Mouse (Mus musculus) midbrain, embryonic 13.5 days (tissue): ENCODE data around the gene Dnajc25. TPM values are rescaled to one million over a fixed set of nuclear protein-coding genes. Genes with fewer than 3 reads are reported as not detected.

Source experiments
- ATAC-seq: fragments of 200-750 bp; cut with Nextera tagmentation; 2 replicates; pipeline ENCODE4 v1.8.0; 2017; ENCODE audit warnings: mild to moderate bottlenecking, moderate TSS enrichment, moderate library complexity
- H3K27ac ChIP-seq: fragments of 300-500 bp; sonication (generic); 2 replicates; pipeline ENCODE4 v1.5.1; 2015; ENCODE audit warnings: inconsistent platforms, mild to moderate bottlenecking, moderate library complexity
- H3K27me3 ChIP-seq: fragments of 300-500 bp; sonication (generic); 2 replicates; pipeline ENCODE4 v1.6.1; 2015; ENCODE audit warnings: mild to moderate bottlenecking, inconsistent platforms
- H3K36me3 ChIP-seq: fragments of 300-500 bp; sonication (generic); 2 replicates; pipeline ENCODE4 v1.6.1; 2015; ENCODE audit warnings: mild to moderate bottlenecking, inconsistent platforms
- H3K4me1 ChIP-seq: fragments of 300-500 bp; sonication (generic); replicated peaks from 2 replicates; pipeline ENCODE4 v1.6.1; 2015; ENCODE audit warnings: inconsistent platforms
- H3K4me2 ChIP-seq: fragments of 300-500 bp; sonication (generic); replicated peaks from 2 replicates; pipeline ENCODE4 v1.6.1; 2015; ENCODE audit warnings: moderate library complexity, mild to moderate bottlenecking, inconsistent platforms
- H3K4me3 ChIP-seq: fragments of 300-500 bp; sonication (generic); replicated peaks from 2 replicates; pipeline ENCODE4 v1.5.1; 2015; ENCODE audit warnings: mild to moderate bottlenecking, inconsistent platforms
- H3K9ac ChIP-seq: fragments of 300-500 bp; sonication (generic); replicated peaks from 2 replicates; pipeline ENCODE4 v1.6.1; 2015; ENCODE audit warnings: mild to moderate bottlenecking, inconsistent platforms
- H3K9me3 ChIP-seq: fragments of 300-500 bp; sonication (generic); 2 replicates; pipeline ENCODE4 v1.6.1; 2016; ENCODE audit warnings: mild to moderate bottlenecking, inconsistent platforms
- WGBS: fragments of 180-500 bp; shearing (Covaris S2); methylation state at CpG from one replicate; pipeline ENCODE4 v1.1.7; 2015; 5-methylcytosine and 5-hydroxymethylcytosine counted together
- polyA plus RNA-seq: library from polyadenylated mRNA; unstranded; fragments of >200 nt; fragmentation: Nextera tagmentation; extraction: Ambion mirVana; gene quantifications from 2 replicates; pipeline ENCODE4 v1.2.1, GENCODE M21; 2015

Gene Dnajc25
- polyA plus RNA-seq, 1 experiment from 2014 or later, result 6.0 TPM

GRCm38 (mm10) chr4:58989303-58989898, 5.5 kb upstream of the Dnajc25 start:
- H3K4me3 ChIP-seq, result no peak overlapping the region
- no peaks in the 10 kb centered on the region for H3K9me3 ChIP-seq
- H3K4me1 ChIP-seq, result 0 out of 2 replicates have a peak, but pooled peaks cover 10% of the 10 kb centered on the region
- no peak for ATAC-seq
- 0 out of 2 replicates have a peak, but pooled peaks cover 8% of the 10 kb centered on the region for H3K27me3 ChIP-seq
- H3K9ac ChIP-seq, result no peak overlapping the region
- no peak overlapping the region for H3K4me2 ChIP-seq
- H3K36me3 ChIP-seq, result no peaks in the 10 kb centered on the region
- no peak overlapping the region for H3K27ac ChIP-seq
- WGBS, result 86% methylated on average over 7 of the region's 7 CpGs

- Histone ChIP-seq H3K4me3 (no peak overlapping the region), H3K4me2 (no peak overlapping the region), H3K36me3 (no peaks in the 10 kb centered on the region), H3K9ac (no peak overlapping the region), H3K27me3 (0 out of 2 replicates have a peak, but pooled peaks cover 8% of the 10 kb centered on the region), H3K9me3 (no peaks in the 10 kb centered on the region), H3K4me1 (0 out of 2 replicates have a peak, but pooled peaks cover 10% of the 10 kb centered on the region), H3K27ac (no peak overlapping the region)
- ATAC-seq, result peak; percentile 65
- 61% methylated on average over 17 of the region's 17 CpGs for WGBS
Observed at GRCm38 (mm10) chr4:58990609-58991434, 4.0 kb upstream of the Dnajc25 start.

GRCm38 (mm10) chr4:58992195-58992594, 2.7 kb upstream of the Dnajc25 start:
- Histone ChIP-seq H3K9me3 (no peaks in the 10 kb centered on the region), H3K36me3 (no peaks in the 10 kb centered on the region), H3K4me2 (no peak overlapping the region), H3K9ac (no peak overlapping the region), H3K27me3 (0 out of 2 replicates have a peak, but pooled peaks cover 8% of the 10 kb centered on the region), H3K4me3 (no peak overlapping the region), H3K4me1 (no peaks in the 10 kb centered on the region), H3K27ac (no peak overlapping the region)
- no peak for ATAC-seq
- 71% methylated on average over 5 of the region's 5 CpGs for WGBS

GRCm38 (mm10) chr4:58995251-58995693, 410 bp downstream of the Dnajc25 start:
- no peak for ATAC-seq
- no peak overlapping the region for H3K4me3 ChIP-seq
- no peaks in the 10 kb centered on the region for H3K4me1 ChIP-seq
- no peaks in the 10 kb centered on the region for H3K27me3 ChIP-seq
- no peaks in the 10 kb centered on the region for H3K36me3 ChIP-seq
- 81% methylated on average over 8 of the region's 8 CpGs for WGBS
- no peaks in the 10 kb centered on the region for H3K9me3 ChIP-seq
- no peak overlapping the region for H3K4me2 ChIP-seq
- no peak overlapping the region for H3K9ac ChIP-seq
- no peak overlapping the region for H3K27ac ChIP-seq

GRCm38 (mm10) chr4:58997081-58997480, 2.2 kb downstream of the Dnajc25 start:
- Histone ChIP-seq H3K9me3 (no peaks in the 10 kb centered on the region), H3K27me3 (no peaks in the 10 kb centered on the region), H3K27ac (no peak overlapping the region), H3K4me2 (no peak overlapping the region), H3K36me3 (no peaks in the 10 kb centered on the region), H3K4me1 (no peaks in the 10 kb centered on the region), H3K4me3 (no peak overlapping the region), H3K9ac (no peak overlapping the region)
- no peak for ATAC-seq
- WGBS, result 92% methylated on average over 5 of the region's 5 CpGs

- H3K9ac ChIP-seq, result no peak overlapping the region
- whole genome bisulfite sequencing, result 88% methylated on average over 1 of the region's 1 CpGs
- H3K4me2 ChIP-seq, result no peak overlapping the region
- ATAC-seq, result no peak
- no peaks in the 10 kb centered on the region for H3K36me3 ChIP-seq
- H3K27me3 ChIP-seq, result no peaks in the 10 kb centered on the region
- H3K27ac ChIP-seq, result no peak overlapping the region
- H3K9me3 ChIP-seq, result no peaks in the 10 kb centered on the region
- no peak overlapping the region for H3K4me3 ChIP-seq
- H3K4me1 ChIP-seq, result peaks cover 8% of the 10 kb centered on the region
Observed at GRCm38 (mm10) chr4:58998688-58999087, 3.8 kb downstream of the Dnajc25 start.

GRCm38 (mm10) chr4:58999686-59000085, 4.8 kb downstream of the Dnajc25 start:
- ATAC-seq, result no peak

GRCm38 (mm10) chr4:59000614-59001013, 5.8 kb downstream of the Dnajc25 start:
- Histone ChIP-seq H3K36me3 (no peaks in the 10 kb centered on the region), H3K27ac (no peak overlapping the region), H3K27me3 (no peaks in the 10 kb centered on the region; the same call in 1 of the 2 replicates), H3K4me1 (peaks cover 19% of the 10 kb centered on the region), H3K9me3 (no peaks in the 10 kb centered on the region), H3K9ac (no peak overlapping the region), H3K4me2 (no peak overlapping the region), H3K4me3 (no peak overlapping the region)
- WGBS, result 0% methylated on average over 2 of the region's 2 CpGs
- ATAC-seq, result no peak

More at GRCm38 (mm10) chr4:58999686-59000085, 4.8 kb downstream of the Dnajc25 start:
- 7% methylated on average over 2 of the region's 2 CpGs for WGBS
- Histone ChIP-seq H3K4me2 (no peak overlapping the region), H3K27me3 (no peaks in the 10 kb centered on the region), H3K9me3 (no peaks in the 10 kb centered on the region), H3K4me3 (no peak overlapping the region), H3K27ac (no peak overlapping the region), H3K36me3 (no peaks in the 10 kb centered on the region), H3K4me1 (peaks cover 18% of the 10 kb centered on the region), H3K9ac (no peak overlapping the region)

GRCm38 (mm10) chr4:59002948-59003805, 8.3 kb downstream of the Dnajc25 start, which contains the start of gene Gm20503:
TSS of gene Gm20503 (plus strand) at chr4:59003210.
- Histone ChIP-seq H3K27ac (peak within 1 kb of the TSS; percentile 93), H3K4me3 (peak within 1 kb of the TSS; percentile 91), H3K4me1 (peaks cover 28% of the 10 kb centered on the region), H3K27me3 (no peaks in the 10 kb centered on the region; the same call in 1 of the 2 replicates), H3K4me2 (peak within 1 kb of the TSS; percentile 86), H3K9ac (peak within 1 kb of the TSS; percentile 94), H3K9me3 (no peaks in the 10 kb centered on the region), H3K36me3 (no peaks in the 10 kb centered on the region)
- under 1% methylated on average over 86 of the region's 89 CpGs for WGBS
- peak; percentile 99 for ATAC-seq

- Histone ChIP-seq H3K4me2 (peak overlapping the region; percentile 86), H3K9ac (peak overlapping the region; percentile 94), H3K4me1 (peaks cover 28% of the 10 kb centered on the region), H3K27me3 (no peaks in the 10 kb centered on the region; the same call in 1 of the 2 replicates), H3K9me3 (no peaks in the 10 kb centered on the region), H3K27ac (no peak overlapping the region), H3K4me3 (peak overlapping the region; percentile 91), H3K36me3 (no peaks in the 10 kb centered on the region)
- ATAC-seq, result no peak
- WGBS, result 45% methylated on average over 7 of the region's 7 CpGs
Observed at GRCm38 (mm10) chr4:59003806-59004200, 8.9 kb downstream of the Dnajc25 start.

- Histone ChIP-seq H3K4me3 (no peak overlapping the region), H3K9me3 (no peaks in the 10 kb centered on the region), H3K9ac (no peak overlapping the region), H3K36me3 (no peaks in the 10 kb centered on the region), H3K27ac (no peak overlapping the region), H3K4me1 (peaks cover 28% of the 10 kb centered on the region), H3K27me3 (no peaks in the 10 kb centered on the region; the same call in 1 of the 2 replicates), H3K4me2 (no peak overlapping the region)
- no peak for ATAC-seq
- WGBS, result 65% methylated on average over 8 of the region's 8 CpGs
Observed at GRCm38 (mm10) chr4:59006211-59006610, 11.3 kb downstream of the Dnajc25 start.
